Mouse (Mus musculus) intestine, embryonic 14.5 days (tissue): Measurements from ENCODE around the gene Csf1. TPM values are rescaled to one million over a fixed set of nuclear protein-coding genes. Genes with fewer than 3 reads are reported as not detected.

Experiments used
- ATAC-seq: fragments of 200-750 bp; cut with Nextera tagmentation; replicated peaks from 2 replicates; pipeline ENCODE4 v1.8.0; 2017; ENCODE audit warnings: low read depth, moderate number of reproducible peaks, moderate TSS enrichment, moderate library complexity; ENCODE audit not compliant: low FRiP score, low TSS enrichment
- DNase-seq: peaks from one replicate; pipeline ENCODE4 v3.0.0-alpha.2; 2018; ENCODE audit warnings: low spot score
- H3K27ac ChIP-seq: fragments of 300-500 bp; sonication (generic); 2 replicates; pipeline ENCODE4 v1.5.1; 2014; ENCODE audit warnings: low read depth, mild to moderate bottlenecking, control low read depth
- H3K27me3 ChIP-seq: fragments of 300-500 bp; sonication (generic); replicated peaks from 2 replicates; pipeline ENCODE4 v1.6.1; 2014; ENCODE audit warnings: low read length, control low read depth; ENCODE audit not compliant: control insufficient read depth, insufficient read depth
- H3K36me3 ChIP-seq: fragments of 300-500 bp; sonication (generic); 2 replicates; pipeline ENCODE4 v1.6.1; 2014; ENCODE audit warnings: low read length, control low read depth; ENCODE audit not compliant: control insufficient read depth, insufficient read depth
- H3K4me1 ChIP-seq: fragments of 300-500 bp; sonication (generic); replicated peaks from 2 replicates; pipeline ENCODE4 v1.6.1; 2014; ENCODE audit warnings: low read length, control low read depth, mixed read lengths; ENCODE audit not compliant: control insufficient read depth, insufficient read depth
- H3K4me2 ChIP-seq: fragments of 300-500 bp; sonication (generic); 2 replicates; pipeline ENCODE4 v1.6.1; 2014; ENCODE audit warnings: low read length
- H3K4me3 ChIP-seq: fragments of 300-500 bp; sonication (generic); 2 replicates; pipeline ENCODE4 v1.5.1; 2014; ENCODE audit warnings: low read depth, low read length, control low read depth, mixed read lengths
- H3K9ac ChIP-seq: fragments of 300-500 bp; sonication (generic); 2 replicates; pipeline ENCODE4 v1.6.1; 2014; ENCODE audit warnings: mild to moderate bottlenecking, low read length
- H3K9me3 ChIP-seq: fragments of 300-500 bp; sonication (generic); 2 replicates; pipeline ENCODE4 v1.6.1; 2016; ENCODE audit warnings: low read length, control low read depth; ENCODE audit not compliant: control insufficient read depth
- WGBS: fragments of 180-500 bp; shearing (Covaris S2); extraction: QIAGEN DNeasy Blood & Tissue Kit; methylation state at CpG from one replicate; pipeline ENCODE4 v1.1.7; 2014; 5-methylcytosine and 5-hydroxymethylcytosine counted together
- polyA plus RNA-seq: library from polyadenylated mRNA; unstranded; fragments of >200 nt; fragmentation: Nextera tagmentation; extraction: Ambion mirVana; gene quantifications from 2 replicates; pipeline ENCODE4 v1.2.1, GENCODE M21; 2014

Gene Csf1
- polyA plus RNA-seq, 1 experiment from 2014 or later, result 13.3 TPM

DNA sequence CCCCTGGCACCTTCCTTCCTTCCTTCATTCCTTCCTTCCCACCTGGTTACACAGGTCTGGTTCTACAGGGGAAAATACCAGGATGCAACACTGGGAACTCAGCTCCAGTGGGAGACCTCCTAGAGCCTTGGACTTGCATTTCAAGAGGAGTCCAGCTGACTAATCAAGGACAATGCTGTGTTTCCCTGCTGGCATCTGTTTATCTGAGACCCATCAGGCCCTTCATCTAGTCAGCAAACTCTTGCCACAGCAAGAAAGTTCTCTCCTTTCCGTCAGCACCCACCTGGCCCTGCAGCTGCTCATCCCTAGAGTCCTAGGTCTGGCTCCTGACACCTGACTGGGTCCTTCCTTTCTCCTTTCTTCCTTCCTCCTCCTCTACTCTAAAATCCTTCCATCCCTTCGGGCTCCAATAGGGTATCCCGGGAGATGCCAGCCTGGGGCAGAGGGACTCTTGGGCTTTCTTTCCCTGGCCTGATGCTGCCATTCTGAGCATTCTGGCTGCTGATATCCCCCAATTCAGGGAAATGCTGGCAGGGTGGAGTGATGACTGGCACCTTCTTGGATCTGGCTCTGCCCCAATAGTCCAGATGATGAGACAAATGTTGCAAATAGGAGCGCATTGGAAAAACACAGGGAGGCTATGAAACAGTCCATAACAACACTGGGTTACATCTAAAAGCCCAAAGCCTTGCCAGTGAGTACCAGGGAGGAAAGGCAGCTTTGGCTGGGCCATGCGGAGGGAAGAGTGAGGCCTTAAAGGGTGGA lies 2.7 kb downstream of the Csf1 start:
- H3K9ac ChIP-seq, result no peak overlapping the region
- peaks cover 28% of the 10 kb centered on the region for H3K36me3 ChIP-seq
- ATAC-seq (no peak), DNase-seq (no peak)
- H3K9me3 ChIP-seq, result no peaks in the 10 kb centered on the region
- peak overlapping the region; percentile 77 for H3K4me2 ChIP-seq
- WGBS, result 92% methylated on average over 5 of the region's 5 CpGs
- peaks cover 9% of the 10 kb centered on the region for H3K4me1 ChIP-seq
- no peak overlapping the region for H3K4me3 ChIP-seq
- H3K27ac ChIP-seq, result no peak overlapping the region
- no peaks in the 10 kb centered on the region for H3K27me3 ChIP-seq

DNA sequence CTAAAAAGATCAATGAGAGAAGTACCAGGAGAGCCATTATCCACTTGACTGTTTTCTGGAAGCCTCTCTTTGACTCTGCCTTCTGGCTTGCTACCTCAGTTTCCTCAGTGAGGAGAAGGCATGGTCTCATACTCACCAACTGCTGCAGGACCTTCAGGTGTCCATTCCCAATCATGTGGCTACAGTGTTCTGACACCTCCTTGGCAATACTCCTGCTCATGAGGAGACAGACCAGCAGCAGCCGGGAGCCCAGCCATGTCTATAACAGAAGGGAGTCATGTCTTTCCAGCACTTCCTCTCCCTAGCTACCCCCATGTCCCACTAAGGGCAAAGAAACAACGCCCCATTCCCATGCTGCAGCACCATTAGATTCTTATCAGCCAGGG lies 3.8 kb downstream of the Csf1 start:
- no peak overlapping the region for H3K4me2 ChIP-seq
- H3K4me1 ChIP-seq, result peaks cover 9% of the 10 kb centered on the region
- H3K9ac ChIP-seq, result no peak overlapping the region
- peaks cover 38% of the 10 kb centered on the region for H3K36me3 ChIP-seq
- no peak overlapping the region for H3K27ac ChIP-seq
- no peak overlapping the region for H3K4me3 ChIP-seq
- 83% methylated on average over 2 of the region's 2 CpGs for WGBS
- no peak for ATAC-seq
- H3K27me3 ChIP-seq, result no peaks in the 10 kb centered on the region
- no peaks in the 10 kb centered on the region for H3K9me3 ChIP-seq
- no peak for DNase-seq

DNA sequence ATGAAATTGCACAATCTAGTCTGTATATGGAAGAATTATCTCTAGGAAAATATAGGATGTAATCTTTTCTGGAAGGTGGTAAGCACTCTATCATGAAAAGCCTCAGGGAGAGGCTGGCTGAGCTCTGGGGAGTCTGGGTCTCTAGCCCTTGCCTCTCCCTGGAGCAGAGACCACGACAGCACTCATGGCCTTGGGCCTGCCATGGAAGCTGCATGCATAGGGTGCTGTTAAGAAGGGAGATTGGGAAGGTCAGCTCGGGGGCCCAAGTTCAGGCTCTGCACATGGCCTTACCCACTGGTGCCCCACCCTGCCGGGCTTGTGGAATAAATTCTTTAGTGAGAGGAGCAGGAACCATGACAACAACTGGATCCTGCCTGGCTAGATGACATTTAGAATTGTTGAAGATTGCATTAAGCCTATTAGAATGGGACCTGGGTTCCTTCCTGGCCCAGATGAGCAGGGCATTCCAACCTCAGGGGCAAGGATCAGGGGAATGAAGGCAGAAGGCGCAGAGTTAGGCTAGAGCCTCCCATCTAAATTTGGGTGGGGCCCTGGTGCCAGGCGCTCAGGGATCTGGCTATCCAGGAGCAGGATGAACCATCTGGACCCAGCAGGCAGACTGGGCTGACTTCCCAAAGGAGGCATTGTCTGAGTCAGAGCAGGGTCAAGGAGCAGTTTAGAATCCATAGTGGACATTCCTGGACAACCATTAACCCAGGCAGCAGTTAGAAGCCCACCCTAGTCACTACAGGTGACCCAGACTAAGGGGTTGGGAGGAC lies 4.4 kb downstream of the Csf1 start:
- Histone ChIP-seq H3K36me3 (peaks cover 43% of the 10 kb centered on the region), H3K27ac (no peak overlapping the region), H3K4me3 (no peak overlapping the region), H3K4me1 (peaks cover 9% of the 10 kb centered on the region), H3K9me3 (no peaks in the 10 kb centered on the region), H3K27me3 (no peaks in the 10 kb centered on the region), H3K4me2 (no peak overlapping the region), H3K9ac (no peak overlapping the region)
- 75% methylated on average over 5 of the region's 5 CpGs for WGBS
- ATAC-seq (no peak), DNase-seq (no peak)

DNA sequence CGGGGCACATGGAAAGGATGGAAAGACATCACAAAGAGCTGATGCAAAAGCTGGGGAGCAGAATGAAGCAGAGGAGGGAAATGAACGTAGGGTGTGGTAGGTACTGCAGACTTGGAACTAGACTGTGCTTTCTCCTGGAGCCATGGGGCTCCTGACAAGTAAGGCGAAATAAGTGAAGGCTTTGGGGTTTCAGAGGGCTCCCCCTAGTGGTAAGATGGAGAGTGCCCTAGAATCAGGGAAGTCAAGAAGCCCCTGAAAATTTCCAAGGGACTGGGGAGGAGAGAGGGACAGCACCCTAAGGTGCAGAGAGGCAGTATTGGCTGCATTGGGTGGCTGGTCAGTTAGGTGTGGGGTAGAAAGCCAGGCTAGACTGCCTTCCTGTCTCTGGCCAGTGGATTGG lies 5.6 kb downstream of the Csf1 start:
- Histone ChIP-seq H3K4me3 (no peak overlapping the region), H3K27ac (no peak overlapping the region), H3K4me2 (no peak overlapping the region), H3K36me3 (peaks cover 55% of the 10 kb centered on the region), H3K4me1 (peaks cover 9% of the 10 kb centered on the region), H3K9me3 (no peaks in the 10 kb centered on the region), H3K9ac (no peak overlapping the region), H3K27me3 (no peaks in the 10 kb centered on the region)
- ATAC-seq, result no peak
- DNase-seq, result no peak
- 55% methylated on average over 3 of the region's 3 CpGs for WGBS

DNA sequence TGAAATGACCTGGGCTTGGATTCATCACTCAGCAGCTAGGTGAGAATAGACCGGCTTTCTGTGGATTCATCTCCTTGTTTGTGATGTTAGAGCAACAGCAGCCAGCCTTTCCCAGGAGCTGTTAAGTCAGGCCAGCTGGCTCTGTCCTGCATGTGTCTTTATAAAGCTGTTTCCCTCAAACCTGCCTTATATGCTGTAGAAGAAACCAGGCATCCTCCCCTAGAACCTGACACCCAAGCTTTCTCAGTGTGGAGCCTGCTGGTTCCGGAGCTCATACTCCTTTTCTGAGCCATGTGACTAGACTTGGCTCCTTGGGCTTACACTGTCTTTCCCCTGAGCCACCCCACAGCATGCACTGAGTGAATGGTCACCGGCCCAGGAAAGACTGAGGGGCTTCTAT lies 8.7 kb downstream of the Csf1 start:
- Histone ChIP-seq H3K36me3 (peaks cover 79% of the 10 kb centered on the region), H3K27me3 (no peaks in the 10 kb centered on the region), H3K9ac (no peak overlapping the region), H3K4me1 (no peaks in the 10 kb centered on the region), H3K4me2 (no peak overlapping the region), H3K27ac (no peak overlapping the region), H3K9me3 (no peaks in the 10 kb centered on the region), H3K4me3 (no peak overlapping the region)
- DNase-seq (no peak), ATAC-seq (no peak)
- 61% methylated on average over 3 of the region's 3 CpGs for WGBS

DNA sequence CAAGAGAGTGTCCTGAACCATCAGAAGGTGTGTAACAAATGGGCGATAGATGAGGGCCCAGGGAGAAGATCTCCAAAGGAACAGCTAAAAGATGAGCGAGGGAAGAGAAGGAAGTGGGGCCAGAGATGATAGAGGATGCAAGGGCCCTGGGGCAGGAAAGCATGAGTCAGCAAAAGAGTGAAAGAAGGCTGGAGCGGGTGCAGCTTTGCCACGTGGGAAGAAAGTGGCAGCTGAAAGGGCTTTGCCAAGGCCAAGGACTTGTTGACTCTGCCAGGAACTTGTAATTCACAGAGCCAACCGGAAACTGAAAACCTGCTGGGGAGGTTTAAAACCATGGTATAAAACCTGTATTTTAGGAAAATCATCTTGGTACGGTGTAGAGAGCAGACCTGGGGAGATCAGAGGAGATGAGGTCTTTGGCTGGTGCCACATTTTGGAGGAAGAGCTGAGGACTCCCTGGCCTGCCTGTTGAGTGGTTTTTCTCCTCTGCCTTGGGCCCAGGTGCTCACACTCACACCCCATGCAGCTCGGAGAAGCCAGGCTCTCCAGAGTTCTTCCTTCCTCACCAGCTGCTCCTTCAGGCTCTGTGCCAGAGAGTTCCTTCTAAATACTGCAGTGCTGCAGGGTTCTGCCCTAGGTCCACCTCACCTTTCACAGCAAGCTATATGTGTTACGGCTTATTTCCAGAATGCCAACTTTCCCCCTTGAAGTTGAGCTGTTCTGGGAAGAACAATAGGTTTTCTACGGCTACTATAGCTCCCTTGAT lies 9.3 kb downstream of the Csf1 start:
- no peak overlapping the region for H3K4me2 ChIP-seq
- H3K4me3 ChIP-seq, result no peak overlapping the region
- ATAC-seq (no peak), DNase-seq (no peak)
- peaks cover 85% of the 10 kb centered on the region for H3K36me3 ChIP-seq
- H3K27me3 ChIP-seq, result no peaks in the 10 kb centered on the region
- H3K27ac ChIP-seq, result no peak overlapping the region
- H3K4me1 ChIP-seq, result no peaks in the 10 kb centered on the region
- WGBS, result 74% methylated on average over 9 of the region's 9 CpGs
- H3K9me3 ChIP-seq, result no peaks in the 10 kb centered on the region
- no peak overlapping the region for H3K9ac ChIP-seq

DNA sequence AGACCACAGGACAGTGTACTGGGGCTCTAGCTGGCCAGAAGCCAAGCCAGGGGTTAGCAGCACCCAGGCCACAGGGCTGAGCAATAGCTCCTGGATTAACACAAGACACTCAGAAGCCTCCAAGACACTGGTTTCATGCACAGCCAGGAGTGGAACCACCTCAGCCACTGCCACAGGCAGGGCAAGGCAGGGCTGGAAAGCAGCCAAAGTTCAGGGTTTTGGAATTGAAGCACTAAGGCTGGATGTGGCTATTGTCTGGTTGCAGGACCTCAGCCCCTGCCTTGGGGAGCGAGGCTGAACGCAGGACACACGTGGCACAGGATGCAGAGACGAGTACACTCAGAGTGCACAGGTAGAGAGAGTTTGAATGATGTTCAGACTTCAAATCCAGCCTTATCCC lies 10.8 kb downstream of the Csf1 start:
- no peak overlapping the region for H3K9ac ChIP-seq
- H3K27ac ChIP-seq, result no peak overlapping the region
- H3K9me3 ChIP-seq, result no peaks in the 10 kb centered on the region
- H3K36me3 ChIP-seq, result peaks cover 84% of the 10 kb centered on the region
- no peaks in the 10 kb centered on the region for H3K4me1 ChIP-seq
- ATAC-seq (no peak), DNase-seq (no peak)
- WGBS, result 85% methylated on average over 4 of the region's 4 CpGs
- H3K27me3 ChIP-seq, result no peaks in the 10 kb centered on the region
- no peak overlapping the region for H3K4me2 ChIP-seq
- no peak overlapping the region for H3K4me3 ChIP-seq

DNA sequence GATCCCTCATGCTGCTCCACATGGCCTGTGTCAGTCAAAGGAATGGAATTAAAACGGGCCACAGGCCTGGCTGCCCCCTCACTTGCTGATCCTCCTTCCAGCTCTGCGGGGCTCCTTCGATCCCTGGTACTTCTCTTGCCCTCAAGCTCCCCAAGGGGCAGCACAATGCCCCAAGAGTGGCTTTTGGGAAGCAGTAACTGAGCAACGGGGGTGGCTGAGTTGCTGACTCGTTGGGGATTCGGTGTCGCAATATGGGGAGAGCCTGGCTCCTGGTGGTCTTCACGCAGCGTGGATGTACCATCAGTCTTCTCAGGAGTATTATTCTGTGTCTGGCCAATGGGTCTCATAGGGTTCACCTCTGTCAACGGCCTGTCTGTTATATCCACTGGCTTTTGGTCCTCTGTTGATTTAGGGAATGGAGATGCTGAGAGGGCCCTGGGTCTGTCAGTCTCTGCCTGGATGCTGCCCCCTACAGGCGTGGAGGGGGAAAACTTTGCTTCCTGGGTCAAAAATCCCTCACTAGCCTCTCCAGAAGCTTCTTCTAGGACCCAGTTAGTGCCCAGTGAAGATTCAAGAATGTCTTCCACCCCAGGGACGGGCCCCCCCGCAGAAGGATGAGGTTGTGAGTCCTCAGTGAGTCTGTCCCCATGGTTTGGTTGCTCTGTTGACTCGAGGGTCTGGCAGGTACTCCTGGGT lies 11.9 kb downstream of the Csf1 start:
- no peak for ATAC-seq
- H3K27me3 ChIP-seq, result no peaks in the 10 kb centered on the region
- H3K36me3 ChIP-seq, result peaks cover 84% of the 10 kb centered on the region
- no peak for DNase-seq
- H3K27ac ChIP-seq, result no peak overlapping the region
- H3K4me3 ChIP-seq, result no peak overlapping the region
- WGBS, result 85% methylated on average over 14 of the region's 14 CpGs
- no peak overlapping the region for H3K4me2 ChIP-seq
- H3K9ac ChIP-seq, result no peak overlapping the region
- no peaks in the 10 kb centered on the region for H3K4me1 ChIP-seq
- no peaks in the 10 kb centered on the region for H3K9me3 ChIP-seq
